Mouse (Mus musculus): ENCODE results near the gene Agmo.

The Agmo gene

DNA sequence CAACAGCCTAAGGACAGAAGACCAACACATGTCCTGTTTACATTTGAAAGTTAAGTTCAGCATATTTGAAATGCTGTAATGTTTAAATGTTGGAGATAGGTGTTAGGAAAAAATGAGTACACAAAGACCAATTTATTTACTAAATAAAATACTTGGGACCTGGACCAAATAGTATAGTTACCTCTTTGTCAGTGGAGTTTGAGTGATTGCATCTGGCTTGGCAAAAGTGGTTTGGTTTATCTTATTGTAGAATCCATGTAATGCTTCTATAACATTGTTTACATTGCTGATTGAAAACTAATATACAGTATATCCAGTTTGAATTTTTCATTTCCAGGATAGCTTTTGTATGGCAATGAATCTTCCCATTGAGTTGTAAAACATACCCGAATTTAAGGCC is 193.0 kb downstream of the Agmo start:
- DNase-seq (ENCODE audit: low spot score in 2 of 2): no peak

DNA sequence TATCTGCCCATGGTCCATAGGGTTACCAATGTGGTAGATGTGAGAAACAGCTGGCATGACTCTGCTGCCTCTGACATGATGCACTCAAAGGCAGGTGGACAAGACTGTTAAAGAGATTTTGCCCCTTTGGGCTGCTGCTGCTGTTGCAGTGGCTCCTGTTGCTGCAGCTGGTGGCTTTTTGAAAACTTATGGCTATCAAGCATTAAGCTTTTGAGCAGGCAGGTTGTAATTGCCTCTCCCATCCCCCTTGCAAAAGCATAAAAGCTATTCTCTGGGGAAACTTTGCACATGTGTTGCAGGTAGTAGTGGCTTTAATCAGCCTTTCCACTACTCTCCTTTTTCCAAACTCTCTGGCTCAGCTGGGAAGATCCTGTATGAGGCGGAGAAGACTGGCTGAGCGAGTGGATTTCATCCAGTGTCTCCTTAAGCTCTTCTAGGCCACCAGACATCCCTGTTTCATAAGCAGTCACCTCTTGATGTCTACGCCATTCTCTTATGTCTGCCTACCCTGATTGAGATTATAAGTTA is 201.1 kb downstream of the Agmo start:
- DNase-seq (ENCODE audit: low spot score in 2 of 2): no peak

DNA sequence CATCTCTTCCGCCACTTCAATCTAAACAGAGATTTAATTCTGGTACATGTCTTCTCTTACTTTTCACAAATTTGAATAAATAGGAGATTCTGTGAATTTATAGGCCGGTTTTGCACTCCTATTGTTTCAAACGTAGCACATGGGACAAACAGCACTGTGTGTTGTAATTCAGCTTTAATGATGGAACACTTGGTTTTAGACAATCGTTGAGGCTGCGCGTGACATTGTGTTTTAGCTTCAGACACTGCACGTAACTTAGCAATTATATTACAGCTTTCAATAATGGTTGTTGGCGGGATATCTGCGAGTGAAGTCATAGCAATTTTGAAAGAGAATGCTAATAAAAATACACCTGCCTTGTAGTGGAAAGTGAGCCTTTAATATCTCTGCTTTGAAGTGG is 203.8 kb downstream of the Agmo start:
- DNase-seq (ENCODE audit: low spot score in 2 of 2): no peak

DNA sequence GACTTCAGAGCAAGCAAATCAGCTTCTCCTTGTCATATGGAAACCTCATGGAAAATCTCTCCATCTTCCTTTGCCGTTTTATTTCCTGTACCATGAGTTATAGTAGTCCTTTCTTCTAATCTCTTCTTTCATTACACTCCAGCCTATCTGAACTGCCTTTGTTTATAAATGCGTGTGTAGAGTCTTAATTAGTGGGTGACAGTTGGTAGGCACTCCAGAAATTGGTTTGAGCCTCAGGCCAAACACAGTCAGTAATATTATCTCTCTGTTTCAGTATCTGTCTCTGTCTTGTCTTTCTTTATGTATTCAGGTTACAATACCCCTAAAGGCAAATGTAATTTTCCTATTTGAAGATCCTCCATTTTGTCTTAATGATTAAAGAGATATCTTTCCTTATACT is 208.2 kb downstream of the Agmo start:
- DNase-seq (ENCODE audit: low spot score in 2 of 2): no peak

DNA sequence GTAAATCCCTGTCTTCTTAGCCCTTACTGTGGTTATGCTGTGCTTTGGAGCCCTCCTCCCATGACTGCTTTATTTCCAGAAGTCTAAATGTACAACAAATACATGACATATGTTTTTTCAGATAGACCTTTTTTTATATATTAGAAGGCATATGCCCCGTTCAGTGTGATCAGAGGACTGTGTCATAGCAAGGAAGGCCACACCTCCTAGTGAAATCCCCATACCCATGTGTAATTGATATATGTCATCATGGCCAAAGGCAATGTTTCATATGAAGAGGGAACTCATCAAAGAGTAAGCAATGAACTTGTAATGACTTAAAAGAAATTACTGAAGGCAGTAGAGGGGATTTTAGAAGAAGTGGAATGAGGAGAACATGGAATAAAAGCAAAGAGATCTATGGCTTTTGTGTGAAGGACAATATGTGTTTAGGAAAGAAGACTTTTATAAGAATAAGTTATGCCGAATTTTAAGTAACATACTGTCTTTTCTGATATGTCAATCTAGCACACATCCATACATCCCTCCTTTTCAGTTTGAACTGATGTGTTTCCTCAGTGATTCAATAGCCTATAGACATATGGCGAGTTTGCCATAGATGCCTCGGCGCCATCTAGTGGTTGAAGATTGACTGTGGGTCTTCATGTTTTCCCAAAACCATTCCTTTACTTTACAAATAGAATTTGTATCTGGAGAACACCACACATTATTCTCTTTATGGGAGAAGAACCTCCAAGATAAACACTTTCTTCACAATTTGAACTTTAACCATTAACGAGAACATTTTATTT is 209.1 kb downstream of the Agmo start:
- peak; percentile 23 to 53 for DNase-seq (ENCODE audit: low spot score in 2 of 2)

DNA sequence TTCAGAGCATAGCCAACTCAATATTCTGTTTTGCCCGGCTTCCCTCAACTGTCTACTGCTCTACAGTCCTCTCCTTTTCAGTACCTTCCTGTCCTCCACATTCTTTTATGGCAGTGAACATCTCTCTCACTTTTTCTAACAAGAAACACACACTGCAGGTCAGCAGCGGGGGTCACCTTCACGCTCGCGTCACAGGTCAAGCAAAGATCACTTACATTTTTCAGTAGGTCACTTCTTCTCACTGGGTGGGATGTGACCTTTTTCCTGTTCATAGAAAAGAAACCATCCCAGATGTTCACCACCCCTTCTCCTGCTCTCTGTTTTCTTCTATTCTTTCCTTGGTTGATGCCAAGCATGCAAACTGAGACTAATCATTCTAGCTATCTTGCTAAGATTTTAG is 230.2 kb downstream of the Agmo start:
- DNase-seq (ENCODE audit: low spot score in 2 of 2): no peak

DNA sequence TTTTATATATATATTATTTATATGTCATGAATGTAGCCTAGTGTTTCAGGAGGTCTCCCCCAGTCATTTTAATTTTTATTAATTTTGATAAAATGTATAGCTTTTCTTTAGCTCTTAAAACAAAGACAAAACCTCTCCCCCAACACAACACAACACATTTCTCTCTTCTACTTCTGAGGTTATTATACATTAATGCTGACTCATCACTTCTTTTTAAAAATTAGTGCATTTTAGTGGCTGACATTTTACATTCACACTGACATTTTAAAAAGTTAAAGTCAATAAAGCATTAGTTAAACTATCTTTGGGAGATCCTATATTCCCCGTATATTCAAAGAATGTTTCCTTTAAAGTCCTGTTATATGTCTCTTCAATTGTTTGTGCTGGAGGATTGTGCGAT is 235.4 kb downstream of the Agmo start:
- DNase-seq (ENCODE audit: low spot score in 2 of 2): no peak

DNA sequence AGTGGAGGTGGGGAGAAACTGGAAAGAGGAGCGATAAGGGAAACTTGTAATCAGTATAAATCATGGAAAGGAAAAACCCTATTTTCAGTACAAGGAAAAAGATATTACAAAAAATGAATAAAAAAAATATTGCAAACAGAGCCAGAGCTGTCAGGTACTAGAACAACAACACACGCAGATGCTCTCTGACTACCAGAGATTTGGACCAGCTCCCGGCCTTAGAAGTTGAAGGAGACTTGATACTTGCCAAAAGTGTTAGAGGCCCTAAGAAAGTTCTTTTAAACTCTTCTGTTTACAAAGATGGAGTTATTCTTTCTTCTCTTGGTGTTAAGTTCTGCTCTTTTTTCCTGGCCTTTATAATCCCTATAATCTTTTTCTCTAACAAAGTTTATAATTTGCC is 246.6 kb downstream of the Agmo start:
- DNase-seq (ENCODE audit: low spot score in 2 of 2): no peak

DNA sequence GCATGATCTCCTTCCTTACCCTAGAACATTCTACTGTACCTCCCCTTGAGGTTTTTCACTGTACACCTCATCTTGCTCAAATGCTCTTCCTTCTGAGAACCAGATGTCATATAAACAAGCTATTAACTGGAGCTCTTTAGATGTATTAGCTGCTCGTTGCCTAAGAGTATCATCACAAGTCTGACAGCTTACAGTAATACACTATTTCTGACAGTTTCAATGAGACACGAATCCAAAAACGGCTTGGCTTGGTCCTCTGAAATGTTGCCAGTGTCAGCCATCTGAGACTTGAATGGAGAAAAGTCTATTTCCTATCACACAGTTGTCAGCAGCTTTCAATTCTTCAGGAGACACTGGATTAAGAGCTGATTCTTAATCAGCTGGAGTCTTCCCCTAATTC is 257.4 kb downstream of the Agmo start:
- no peak for DNase-seq (ENCODE audit: low spot score in 2 of 2)

DNA sequence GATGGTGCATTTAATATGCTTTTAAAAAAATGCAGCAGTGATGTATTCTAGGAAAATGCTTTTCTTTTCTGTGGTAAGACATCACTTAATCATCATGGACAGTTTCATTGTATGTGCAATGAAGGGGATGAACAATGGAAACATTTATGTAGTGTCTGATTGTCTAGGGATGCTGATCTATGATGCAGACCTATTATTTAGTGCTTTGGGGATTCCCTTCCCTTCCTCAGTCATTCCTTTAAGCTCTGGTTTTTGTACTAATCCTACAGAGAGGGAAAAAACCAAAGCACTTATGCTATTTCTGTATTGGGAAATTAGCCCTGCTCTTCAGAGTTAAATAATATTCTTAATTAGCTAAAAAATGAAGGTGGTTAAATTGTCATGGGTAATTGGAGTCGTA is 266.0 kb downstream of the Agmo start:
- no peak for DNase-seq (ENCODE audit: low spot score in 2 of 2)

DNA sequence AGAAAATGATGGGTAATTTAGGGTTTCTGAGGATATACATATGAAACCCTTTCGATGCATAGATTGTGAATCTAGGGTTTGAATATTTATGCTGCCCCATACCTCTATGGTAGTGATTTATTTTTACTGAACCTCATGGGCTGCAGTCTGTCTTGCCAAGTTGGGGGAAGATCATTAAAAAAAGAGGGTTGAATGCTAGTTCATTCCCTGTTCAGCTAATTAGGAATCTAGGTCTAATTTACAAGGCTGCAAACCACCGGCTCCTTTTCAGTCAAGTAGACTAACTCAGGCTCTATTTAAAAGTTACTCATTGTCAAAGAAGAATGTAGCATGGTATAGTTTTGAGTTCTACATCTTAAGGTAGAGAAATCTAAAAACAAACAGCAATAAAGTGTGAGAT is 266.4 kb downstream of the Agmo start:
- DNase-seq (ENCODE audit: low spot score in 2 of 2): no peak

DNA sequence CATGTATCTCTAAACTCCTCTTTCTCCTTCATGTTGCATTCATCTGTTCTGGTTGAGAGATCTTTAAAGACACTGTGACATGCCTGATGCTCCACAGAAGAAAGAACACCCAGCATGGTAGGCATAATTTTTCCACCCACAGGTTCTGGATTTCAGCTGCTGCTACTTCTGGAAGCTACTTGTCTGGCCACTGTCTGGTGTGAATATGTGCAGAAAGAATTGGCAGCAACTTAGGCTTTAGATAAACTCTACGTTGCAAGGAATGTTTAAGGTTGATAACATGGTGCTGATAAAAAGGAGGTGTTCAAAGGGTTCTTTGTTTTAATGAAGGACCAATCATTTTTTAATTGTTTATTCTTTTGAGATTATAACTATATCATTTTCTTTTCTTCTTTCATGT is 280.3 kb downstream of the Agmo start:
- no peak for DNase-seq (ENCODE audit: low spot score in 2 of 2)

DNA sequence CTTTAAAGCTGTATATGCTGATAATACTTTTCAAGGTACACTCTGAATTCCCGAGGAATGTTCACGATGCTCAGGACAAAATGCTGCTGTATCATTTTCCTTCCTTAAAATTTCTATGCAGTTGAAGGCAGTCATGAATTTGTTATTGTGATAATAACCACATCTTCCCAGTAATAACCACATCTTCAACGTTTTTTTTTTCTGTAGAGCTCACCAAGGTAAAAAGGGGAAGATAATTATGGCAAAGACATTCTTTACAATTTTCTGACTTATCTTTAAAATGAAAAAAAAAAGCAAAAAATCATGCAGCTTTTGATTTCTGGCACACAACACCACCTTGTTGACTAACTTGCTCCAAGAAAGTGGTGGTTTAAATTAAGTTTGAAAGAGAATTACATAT is 283.2 kb downstream of the Agmo start:
- DNase-seq (ENCODE audit: low spot score in 2 of 2): no peak

DNA sequence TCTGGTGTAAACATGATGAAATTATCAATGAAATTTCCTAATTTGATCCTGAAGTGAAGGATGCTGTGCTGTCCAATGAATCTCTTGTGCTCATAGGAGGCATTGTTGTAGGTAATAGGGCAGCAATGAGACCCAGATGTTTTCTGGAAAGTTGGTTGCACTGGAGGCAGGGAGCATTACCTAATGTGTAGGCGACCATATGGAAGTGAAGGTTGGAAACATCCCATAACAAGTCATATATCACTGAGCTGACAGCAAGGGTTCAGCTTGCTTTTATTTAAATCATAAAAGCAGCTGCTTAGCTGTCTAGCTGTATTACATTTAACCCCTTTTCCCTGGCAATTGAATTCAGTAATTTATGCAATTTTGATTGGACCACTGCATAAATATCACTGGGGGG is 299.6 kb downstream of the Agmo start:
- DNase-seq (ENCODE audit: low spot score in 2 of 2): no peak

DNA sequence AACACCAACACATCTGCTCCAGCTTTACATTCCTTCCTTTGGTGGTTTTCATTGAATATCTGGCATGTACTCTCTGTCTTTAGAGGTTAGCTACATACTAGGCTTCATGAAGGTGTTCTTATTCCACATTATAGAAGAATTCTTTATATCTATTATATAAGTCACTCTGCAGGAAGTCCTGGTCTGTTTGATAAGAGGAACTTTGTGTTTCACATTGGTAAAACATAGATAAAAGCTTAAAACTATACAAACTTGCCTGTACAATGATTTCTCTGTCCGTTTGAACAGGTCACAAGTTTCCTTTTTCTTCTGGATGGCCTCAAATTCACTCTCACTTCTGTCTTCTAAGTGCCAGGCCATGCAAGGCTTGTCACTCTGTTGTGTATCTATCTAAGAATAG is 316.8 kb downstream of the Agmo start:
- DNase-seq (ENCODE audit: low spot score in 2 of 2): no peak

DNA sequence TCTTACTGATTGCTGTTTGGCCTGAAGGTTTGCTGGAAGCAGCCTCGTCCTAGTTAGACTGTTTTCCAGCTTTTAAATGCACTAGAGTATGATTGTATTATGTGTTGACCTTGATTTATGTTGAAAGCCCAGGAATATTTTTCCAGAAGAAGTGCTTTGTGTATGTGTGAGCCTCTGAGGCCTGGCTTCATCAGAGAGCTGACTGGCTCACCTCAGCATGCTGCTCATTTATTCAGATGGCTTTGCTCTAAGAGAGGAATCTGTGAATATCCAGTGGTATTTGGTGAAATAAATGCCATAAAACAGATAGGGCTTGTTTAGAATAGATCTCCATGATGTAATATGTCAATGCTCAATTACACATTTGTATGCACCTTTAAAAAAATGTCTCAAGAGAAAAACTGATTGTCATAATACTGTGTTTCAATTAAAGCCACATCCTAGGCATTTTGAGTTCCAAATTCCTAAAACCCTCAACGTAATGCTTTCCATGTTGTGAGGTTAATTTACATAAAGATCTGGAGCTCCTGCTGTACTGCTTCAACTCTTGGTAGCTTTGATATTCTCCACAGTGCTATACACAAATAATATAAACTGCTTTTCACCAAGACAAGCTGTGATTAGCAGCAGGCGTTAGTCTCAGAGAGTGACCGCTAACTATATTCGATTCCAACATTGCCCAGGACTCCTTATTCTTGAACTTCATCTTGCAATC is 324.6 kb downstream of the Agmo start:
- DNase-seq (ENCODE audit: low spot score in 2 of 2): no peak

DNA sequence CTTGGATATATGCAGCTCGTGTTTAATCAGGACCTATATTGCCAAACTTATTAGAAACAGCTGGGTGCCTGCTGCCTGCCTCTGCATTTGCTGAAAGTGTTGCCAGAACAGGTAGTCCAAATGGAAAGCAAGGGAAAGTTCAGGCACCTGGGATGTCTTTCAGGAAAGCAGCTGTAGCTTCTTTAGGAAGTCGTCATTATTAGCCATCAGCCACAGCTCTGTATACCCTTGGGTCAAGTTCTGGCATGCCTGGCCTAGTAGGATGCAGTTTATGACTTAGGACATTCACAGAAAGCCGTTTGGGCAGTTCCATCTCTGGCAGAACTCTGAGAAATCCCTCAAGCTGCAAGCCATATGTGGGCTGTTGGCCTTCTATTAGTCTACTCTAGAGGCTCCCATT is 330.5 kb downstream of the Agmo start:
- DNase-seq (ENCODE audit: low spot score in 2 of 2): no peak

DNA sequence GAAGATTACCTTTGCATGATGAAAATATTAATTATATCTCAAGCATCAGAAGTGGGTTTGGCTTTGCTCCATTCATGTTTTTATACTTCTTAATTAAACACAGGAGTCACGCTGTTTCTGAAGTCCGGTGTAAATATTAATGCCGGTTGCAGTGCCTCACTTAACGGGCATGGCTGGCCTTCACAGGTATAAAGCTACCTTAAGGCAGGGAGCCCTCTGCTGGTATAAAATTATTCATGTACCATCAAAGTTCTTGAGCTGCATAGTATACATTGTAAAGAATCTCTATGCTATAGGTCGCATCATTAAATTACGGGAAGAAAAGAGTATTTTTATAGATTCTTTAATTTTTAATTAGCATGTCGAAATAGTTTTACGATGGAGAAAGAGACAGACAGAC is 341.3 kb downstream of the Agmo start:
- no peak for DNase-seq (ENCODE audit: low spot score in 2 of 2)

DNA sequence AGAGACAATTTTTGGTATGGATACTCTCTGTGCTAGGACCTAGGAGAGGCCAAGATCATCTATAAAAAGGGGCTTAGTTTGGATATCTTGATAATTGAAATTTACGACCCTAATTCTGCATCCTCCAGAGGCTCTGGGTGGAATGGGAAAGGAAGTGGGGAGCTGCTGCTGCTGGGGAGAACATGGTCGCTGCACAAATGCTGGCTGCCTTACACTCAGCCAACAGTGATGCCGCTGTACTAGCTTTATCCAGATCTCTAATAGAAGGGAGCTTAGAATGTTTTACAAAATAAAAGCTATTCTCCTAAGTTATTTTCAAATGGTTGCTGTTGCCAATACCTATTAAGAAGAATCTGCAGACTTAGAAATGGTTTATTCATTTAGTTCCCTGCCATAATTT is 351.4 kb downstream of the Agmo start:
- DNase-seq (ENCODE audit: low spot score in 2 of 2): no peak

DNA sequence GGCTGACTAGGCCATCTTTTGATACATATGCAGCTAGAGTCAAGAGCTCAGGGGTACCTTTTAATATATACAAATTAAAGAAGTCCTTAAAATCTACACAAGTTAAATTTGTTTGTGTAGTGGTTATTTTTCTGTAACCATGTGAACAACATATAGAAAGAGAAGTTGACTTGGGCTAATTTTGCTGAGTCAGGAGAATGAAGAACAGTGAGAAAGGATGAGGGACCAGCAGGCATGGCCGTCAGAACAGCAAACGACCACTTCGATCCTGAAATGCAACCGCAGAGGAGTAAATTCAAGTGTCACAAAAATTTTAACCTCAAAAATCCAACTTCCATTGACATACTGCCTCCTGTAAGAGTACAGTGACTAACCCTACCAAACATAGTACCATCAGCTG is 371.4 kb downstream of the Agmo start:
- DNase-seq (ENCODE audit: low spot score in 2 of 2): no peak

DNA sequence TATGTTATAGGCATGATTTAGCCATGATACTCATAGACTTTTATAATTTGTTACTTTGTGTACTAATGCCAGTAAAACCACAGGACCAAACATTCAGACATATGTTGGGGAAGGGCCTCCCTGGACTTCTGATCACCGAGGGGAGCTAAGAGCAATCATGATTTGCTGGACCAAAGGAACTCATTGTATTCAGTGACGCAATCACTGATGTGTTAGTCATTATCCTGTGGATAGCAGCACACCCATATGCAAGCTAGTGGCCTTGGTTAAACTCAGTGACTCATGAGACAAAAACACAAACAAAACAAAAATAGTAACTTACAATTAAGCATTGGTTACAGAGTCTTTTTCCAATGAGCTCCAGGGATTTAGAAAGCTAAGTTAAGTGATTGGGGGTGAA is 373.3 kb downstream of the Agmo start:
- no peak for DNase-seq (ENCODE audit: low spot score in 2 of 2)

DNA sequence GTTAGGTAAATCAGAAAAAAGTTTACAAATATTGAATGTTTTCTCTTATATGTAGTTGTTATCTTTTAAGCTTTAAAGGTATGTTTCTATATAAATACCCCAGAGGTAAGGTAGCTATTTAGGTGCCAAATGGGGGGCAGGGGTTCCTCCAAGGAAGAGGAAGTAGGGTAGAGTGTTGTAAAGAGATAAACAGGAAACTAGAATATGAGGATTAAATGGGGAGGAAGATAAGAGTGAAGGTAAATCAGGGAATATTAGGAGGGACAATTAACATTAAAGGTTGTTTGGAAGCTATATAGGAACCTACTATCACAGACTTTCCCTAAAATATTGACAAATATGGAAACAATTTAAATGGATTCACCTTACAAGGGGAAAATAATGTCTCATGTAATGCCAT is 382.6 kb downstream of the Agmo start:
- DNase-seq (ENCODE audit: low spot score in 2 of 2): no peak
